Mouse (Mus musculus) thymus, adult 2 months (tissue): ENCODE data around the gene Slc5a4b.

Experiments used
- CTCF ChIP-seq: fragments of 200-500 bp; IDR thresholded peaks from 2 replicates; pipeline ENCODE4 v1.5.1; 2012; ENCODE audit warnings: mild to moderate bottlenecking, control low read depth, low read length, moderate library complexity, borderline replicate concordance; ENCODE audit not compliant: control insufficient read depth, poor library complexity, insufficient read depth; ENCODE audit errors: extremely low read depth
- POLR2A ChIP-seq: fragments of 200-500 bp; IDR thresholded peaks from 2 replicates; pipeline ENCODE4 v1.6.1; 2012; ENCODE audit warnings: mild to moderate bottlenecking, low read length, control low read depth, moderate library complexity; ENCODE audit not compliant: control insufficient read depth, poor library complexity, insufficient read depth; ENCODE audit errors: extremely low read depth

- no peak for TF ChIP-seq CTCF
- TF ChIP-seq POLR2A = no peak
Measured at GRCm38 (mm10) chr10:76023921-76024320, 86.8 kb downstream of the Slc5a4b start.
